Mouse (Mus musculus) liver, embryonic 11.5 days (tissue): ENCODE measurements around the gene Gm28035. TPM values are rescaled to one million over a fixed set of nuclear protein-coding genes. Genes with fewer than 3 reads are reported as not detected.

Experiments
- ATAC-seq: fragments of 200-750 bp; cut with Nextera tagmentation; replicated peaks from 2 replicates; pipeline ENCODE4 v1.8.0; 2017; ENCODE audit warnings: moderate number of reproducible peaks, mild to moderate bottlenecking, moderate TSS enrichment, moderate library complexity; ENCODE audit not compliant: low FRiP score
- DNase-seq: peaks from one replicate; pipeline ENCODE4 v3.0.0-alpha.2; 2017; ENCODE audit warnings: low spot score
- H3K27ac ChIP-seq: fragments of 300-500 bp; sonication (generic); 2 replicates; pipeline ENCODE4 v1.5.1; 2014; ENCODE audit warnings: mild to moderate bottlenecking, low read depth, low read length, control low read depth
- H3K27me3 ChIP-seq: fragments of 300-500 bp; sonication (generic); replicated peaks from 2 replicates; pipeline ENCODE4 v1.6.1; 2014; ENCODE audit warnings: low read length, mixed read lengths; ENCODE audit not compliant: control insufficient read depth, insufficient read depth
- H3K36me3 ChIP-seq: fragments of 300-500 bp; sonication (generic); 2 replicates; pipeline ENCODE4 v1.6.1; 2014; ENCODE audit warnings: mild to moderate bottlenecking, low read length, moderate library complexity, mixed read lengths; ENCODE audit not compliant: control insufficient read depth, insufficient read depth
- H3K4me1 ChIP-seq: fragments of 300-500 bp; sonication (generic); replicated peaks from 2 replicates; pipeline ENCODE4 v1.6.1; 2014; ENCODE audit warnings: low read length, mixed read lengths; ENCODE audit not compliant: control insufficient read depth, insufficient read depth
- H3K4me2 ChIP-seq: fragments of 300-500 bp; sonication (generic); 2 replicates; pipeline ENCODE4 v1.6.1; 2014; ENCODE audit warnings: mild to moderate bottlenecking, control low read depth, moderate library complexity
- H3K4me3 ChIP-seq: fragments of 300-500 bp; sonication (generic); 2 replicates; pipeline ENCODE4 v1.5.1; 2014; ENCODE audit warnings: low read depth, low read length, control low read depth
- H3K9ac ChIP-seq: fragments of 300-500 bp; sonication (generic); 2 replicates; pipeline ENCODE4 v1.6.1; 2014; ENCODE audit warnings: low read depth, low read length, control low read depth
- H3K9me3 ChIP-seq: fragments of 300-500 bp; sonication (generic); 2 replicates; pipeline ENCODE4 v1.6.1; 2016; ENCODE audit warnings: low read length, inconsistent platforms, mixed read lengths; ENCODE audit not compliant: control insufficient read depth
- WGBS: fragments of 180-500 bp; shearing (Covaris S2); extraction: QIAGEN DNeasy Blood & Tissue Kit; methylation state at CpG from one replicate; pipeline ENCODE4 v1.1.7; 2014; 5-methylcytosine and 5-hydroxymethylcytosine counted together
- polyA plus RNA-seq: library from polyadenylated mRNA; unstranded; fragments of >200 nt; fragmentation: Nextera tagmentation; extraction: Ambion mirVana; gene quantifications from 2 replicates; pipeline ENCODE4 v1.2.1, GENCODE M21; 2014

The Gm28035 gene
- polyA plus RNA-seq, 1 experiment from 2014 or later = 0.16 TPM

GRCm38 (mm10) chr2:30253809-30254208, 13.4 kb downstream of the Gm28035 start:
- no peak overlapping the region for H3K27ac ChIP-seq
- H3K4me3 ChIP-seq = no peak overlapping the region
- peaks cover 28% of the 10 kb centered on the region for H3K36me3 ChIP-seq
- DNase-seq (no peak), ATAC-seq (no peak)
- no peaks in the 10 kb centered on the region for H3K9me3 ChIP-seq
- no peak overlapping the region for H3K4me2 ChIP-seq
- no peak overlapping the region for H3K9ac ChIP-seq
- H3K4me1 ChIP-seq = peaks cover 9% of the 10 kb centered on the region
- no peaks in the 10 kb centered on the region for H3K27me3 ChIP-seq
- 65% methylated on average over 5 of the region's 5 CpGs for WGBS

- no peaks in the 10 kb centered on the region for H3K9me3 ChIP-seq
- H3K4me3 ChIP-seq = no peak overlapping the region
- no peak overlapping the region for H3K9ac ChIP-seq
- peaks cover 39% of the 10 kb centered on the region for H3K36me3 ChIP-seq
- no peak overlapping the region for H3K4me2 ChIP-seq
- WGBS = 95% methylated on average over 42 of the region's 42 CpGs
- no peak overlapping the region for H3K27ac ChIP-seq
- DNase-seq (no peak), ATAC-seq (no peak)
- no peaks in the 10 kb centered on the region for H3K27me3 ChIP-seq
- peaks cover 9% of the 10 kb centered on the region for H3K4me1 ChIP-seq
These were observed 15.4 kb downstream of the Gm28035 start for GRCm38 (mm10) chr2:30255631-30256395.

DNA sequence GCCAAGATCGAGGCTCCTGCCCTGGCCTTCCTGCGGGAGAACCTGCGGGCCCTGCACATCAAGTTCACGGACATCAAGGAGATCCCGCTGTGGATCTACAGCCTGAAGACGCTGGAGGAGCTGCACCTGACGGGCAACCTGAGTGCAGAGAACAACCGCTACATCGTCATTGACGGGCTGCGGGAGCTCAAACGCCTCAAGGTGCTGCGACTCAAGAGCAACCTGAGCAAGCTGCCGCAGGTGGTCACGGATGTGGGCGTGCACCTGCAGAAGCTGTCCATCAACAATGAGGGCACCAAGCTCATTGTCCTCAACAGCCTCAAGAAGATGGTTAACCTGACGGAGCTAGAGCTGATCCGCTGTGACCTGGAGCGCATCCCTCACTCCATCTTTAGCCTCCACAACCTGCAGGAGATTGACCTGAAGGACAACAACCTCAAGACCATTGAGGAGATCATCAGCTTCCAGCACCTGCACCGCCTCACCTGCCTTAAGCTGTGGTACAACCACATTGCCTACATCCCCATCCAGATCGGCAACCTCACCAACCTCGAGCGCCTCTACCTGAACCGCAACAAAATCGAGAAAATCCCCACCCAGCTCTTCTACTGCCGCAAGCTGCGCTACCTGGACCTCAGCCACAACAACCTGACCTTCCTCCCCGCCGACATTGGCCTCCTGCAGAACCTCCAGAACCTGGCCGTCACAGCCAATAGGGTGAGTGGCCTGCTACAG, 16.4 kb downstream of the Gm28035 start:
- no peak overlapping the region for H3K4me3 ChIP-seq
- H3K4me2 ChIP-seq = no peak overlapping the region
- no peaks in the 10 kb centered on the region for H3K9me3 ChIP-seq
- ATAC-seq = no peak
- DNase-seq = no peak
- H3K36me3 ChIP-seq = peaks cover 42% of the 10 kb centered on the region
- 93% methylated on average over 30 of the region's 30 CpGs for WGBS
- peaks cover 3% of the 10 kb centered on the region for H3K4me1 ChIP-seq
- H3K27ac ChIP-seq = no peak overlapping the region
- H3K9ac ChIP-seq = no peak overlapping the region
- no peaks in the 10 kb centered on the region for H3K27me3 ChIP-seq

DNA sequence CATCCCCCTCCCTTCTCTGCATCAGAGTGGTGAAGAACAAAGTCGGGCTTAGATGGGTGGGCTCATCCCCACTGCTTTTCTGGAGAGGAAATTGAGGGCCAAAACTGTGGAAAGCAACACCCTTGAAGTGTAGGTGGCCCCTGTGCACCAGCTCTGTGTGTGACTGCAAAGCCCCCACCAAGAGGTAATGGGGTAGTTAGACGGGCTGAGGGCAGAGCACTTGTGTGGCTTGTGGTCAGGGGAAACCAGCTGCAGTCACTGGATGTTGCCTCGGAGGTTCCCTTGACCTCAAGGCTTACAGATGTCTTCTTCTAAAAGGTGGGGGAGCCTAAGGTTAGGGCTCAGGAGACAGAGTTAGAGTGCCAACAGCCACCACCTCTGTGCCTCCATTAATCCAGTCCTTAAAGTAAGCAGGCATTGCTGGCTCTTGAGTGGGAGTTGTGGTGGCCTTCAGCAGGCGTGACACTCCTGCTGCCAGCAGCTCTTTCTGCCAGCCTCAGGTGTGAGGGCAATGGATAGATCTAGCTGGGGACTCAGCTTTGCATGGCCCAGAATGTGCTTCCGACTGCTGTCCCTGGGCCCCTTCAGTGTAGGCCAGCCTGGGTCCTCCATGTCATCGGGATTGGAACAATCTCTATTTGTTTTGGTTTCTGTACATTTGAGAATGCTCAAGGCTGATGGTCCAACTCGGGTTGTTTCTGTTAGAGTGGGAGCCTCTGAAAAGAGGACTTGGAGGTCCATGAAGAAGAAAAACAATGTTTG, 17.5 kb downstream of the Gm28035 start:
- ATAC-seq (no peak), DNase-seq (no peak)
- WGBS = 68% methylated on average over 7 of the region's 7 CpGs
- no peak overlapping the region for H3K9ac ChIP-seq
- H3K27me3 ChIP-seq = no peaks in the 10 kb centered on the region
- H3K4me1 ChIP-seq = no peaks in the 10 kb centered on the region; the same call in 1 of the 2 replicates
- no peak overlapping the region for H3K4me3 ChIP-seq
- no peaks in the 10 kb centered on the region for H3K9me3 ChIP-seq
- no peak overlapping the region for H3K4me2 ChIP-seq
- H3K36me3 ChIP-seq = peaks cover 49% of the 10 kb centered on the region
- no peak overlapping the region for H3K27ac ChIP-seq

DNA sequence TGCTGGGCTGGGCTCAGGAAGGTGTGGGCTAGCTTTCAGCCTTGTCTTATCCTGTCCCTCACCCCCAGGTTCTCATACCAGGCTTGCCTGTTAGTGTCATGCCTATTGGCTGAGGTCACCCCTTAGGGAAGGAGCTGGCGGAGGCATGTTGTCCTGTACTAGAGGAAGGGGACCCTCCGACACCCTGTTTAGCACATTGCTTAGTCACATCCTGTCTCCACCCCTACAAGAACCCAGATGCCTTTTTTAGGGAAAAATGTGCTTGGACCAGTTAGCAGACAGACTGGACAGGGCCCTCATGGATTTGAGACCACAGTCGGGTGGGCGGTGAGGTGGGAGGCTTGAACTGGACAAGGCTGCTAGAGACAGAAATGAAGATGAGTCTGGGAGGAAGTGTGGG, 18.2 kb downstream of the Gm28035 start:
- H3K36me3 ChIP-seq = peaks cover 49% of the 10 kb centered on the region
- H3K27ac ChIP-seq = no peak overlapping the region
- no peaks in the 10 kb centered on the region for H3K9me3 ChIP-seq
- no peaks in the 10 kb centered on the region; the same call in 1 of the 2 replicates for H3K4me1 ChIP-seq
- no peak overlapping the region for H3K4me3 ChIP-seq
- no peaks in the 10 kb centered on the region for H3K27me3 ChIP-seq
- H3K4me2 ChIP-seq = no peak overlapping the region
- DNase-seq = no peak
- no peak overlapping the region for H3K9ac ChIP-seq
- 55% methylated on average over 4 of the region's 4 CpGs for WGBS
- ATAC-seq = no peak

DNA sequence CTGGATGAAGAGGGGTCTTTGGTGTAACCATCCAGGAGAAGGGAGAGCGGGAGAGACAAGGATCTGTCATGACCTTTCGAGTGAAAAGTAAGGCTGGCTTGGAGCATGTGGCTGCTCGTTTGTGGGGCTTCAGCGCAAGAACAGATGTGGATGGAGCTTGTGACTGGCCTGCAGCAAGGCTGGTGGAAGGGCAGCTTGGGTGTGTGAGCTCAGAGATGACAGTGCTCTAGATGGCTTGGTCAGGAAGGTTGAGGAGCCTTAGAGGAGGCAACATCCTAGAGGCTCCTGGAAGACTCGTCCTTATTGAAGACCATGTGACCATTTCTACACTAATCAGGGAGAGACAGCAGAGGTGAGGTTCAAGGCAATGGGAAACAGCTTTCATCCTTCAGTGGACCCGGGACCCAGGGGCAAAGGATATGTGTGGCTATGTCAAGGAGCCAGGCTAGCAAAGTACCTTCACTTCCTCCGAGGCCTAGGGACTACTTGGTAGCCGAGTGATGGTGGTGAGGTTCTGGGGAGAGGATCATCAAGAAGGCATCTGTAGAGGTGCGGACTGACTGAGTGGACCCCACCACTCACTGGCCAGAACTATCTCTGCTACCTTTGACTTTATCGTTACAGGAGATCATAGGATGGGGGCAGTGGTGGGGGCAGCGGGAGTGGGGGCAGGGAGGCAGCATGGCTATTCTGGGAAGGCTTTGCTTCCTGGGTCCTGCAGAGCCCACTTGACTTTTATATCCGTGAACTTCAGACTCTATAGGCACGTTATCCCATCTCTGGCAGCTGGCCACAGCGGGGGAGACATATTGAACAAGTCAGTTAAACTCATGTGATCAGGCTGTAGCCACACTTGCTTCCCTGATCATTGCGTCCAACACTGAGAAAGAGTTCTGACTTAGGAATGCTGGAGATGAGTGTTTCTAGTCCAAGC, 19.0 kb downstream of the Gm28035 start:
- 83% methylated on average over 15 of the region's 15 CpGs for WGBS
- no peaks in the 10 kb centered on the region; the same call in 1 of the 2 replicates for H3K4me1 ChIP-seq
- no peak overlapping the region for H3K4me2 ChIP-seq
- no peak overlapping the region for H3K9ac ChIP-seq
- no peaks in the 10 kb centered on the region for H3K27me3 ChIP-seq
- no peak overlapping the region for H3K4me3 ChIP-seq
- H3K9me3 ChIP-seq = no peaks in the 10 kb centered on the region
- ATAC-seq (no peak), DNase-seq (no peak)
- H3K36me3 ChIP-seq = peaks cover 51% of the 10 kb centered on the region
- no peak overlapping the region for H3K27ac ChIP-seq

DNA sequence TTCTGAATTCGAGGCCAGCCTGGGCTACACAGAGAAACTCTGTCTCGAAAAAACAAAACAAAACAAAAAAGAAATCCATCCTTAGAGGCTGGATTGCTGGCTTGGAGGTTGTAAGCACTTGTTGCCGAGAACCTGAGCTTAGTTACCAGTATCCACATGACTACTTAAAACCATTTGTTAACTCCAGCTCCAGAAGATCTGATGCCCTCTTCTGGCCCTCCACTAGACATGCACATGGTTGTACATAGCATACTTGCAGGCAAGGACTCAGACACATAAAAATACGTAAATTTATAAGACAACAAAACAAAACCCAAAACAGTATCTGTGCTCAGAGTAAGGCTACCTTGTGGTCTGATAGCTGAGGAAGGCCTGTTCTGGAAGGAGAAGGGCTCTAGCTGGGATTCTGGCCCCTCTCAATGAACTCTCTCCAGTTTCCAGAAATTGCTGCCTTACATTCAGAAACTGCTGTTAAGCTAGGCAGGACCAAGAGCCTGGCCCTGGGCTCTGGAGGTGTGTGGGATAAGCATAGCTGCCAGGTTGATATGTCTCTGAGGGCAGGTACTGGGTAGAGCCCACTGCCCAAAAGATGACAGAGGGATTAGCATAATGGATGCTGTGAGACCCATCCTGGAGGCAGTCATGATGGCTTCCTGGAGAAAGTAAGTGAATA, 20.8 kb downstream of the Gm28035 start:
- no peak overlapping the region for H3K4me3 ChIP-seq
- no peak overlapping the region for H3K9ac ChIP-seq
- no peak for DNase-seq
- ATAC-seq = no peak
- H3K9me3 ChIP-seq = no peaks in the 10 kb centered on the region
- no peaks in the 10 kb centered on the region for H3K27me3 ChIP-seq
- no peak overlapping the region for H3K27ac ChIP-seq
- H3K4me1 ChIP-seq = peaks cover 16% of the 10 kb centered on the region
- H3K36me3 ChIP-seq = peaks cover 43% of the 10 kb centered on the region
- WGBS = 82% methylated on average over 4 of the region's 4 CpGs
- no peak overlapping the region for H3K4me2 ChIP-seq
